Mouse (Mus musculus) spleen, adult 2 months (tissue): ENCODE results near the gene Adamtsl5.

Experiments
- CTCF ChIP-seq: fragments of 200-500 bp; IDR thresholded peaks from 2 replicates; pipeline ENCODE4 v1.5.1; 2011; ENCODE audit warnings: mild to moderate bottlenecking, inconsistent platforms; ENCODE audit not compliant: insufficient read depth, insufficient read length, insufficient replicate concordance; ENCODE audit errors: extremely low read depth
- POLR2A ChIP-seq: fragments of 200-500 bp; IDR thresholded peaks from 2 replicates; pipeline ENCODE4 v1.6.1; 2011; ENCODE audit warnings: low read depth, low read length, inconsistent platforms

GRCm38 (mm10) chr10:80336263-80336662 lies 11.9 kb downstream of the Adamtsl5 start:
- TF ChIP-seq POLR2A = no peak
- TF ChIP-seq CTCF = no peak
